Mouse (Mus musculus) brain, adult 10 weeks (tissue): ENCODE measurements around the gene Esp4. TPM values are rescaled to one million over a fixed set of nuclear protein-coding genes. Genes with fewer than 3 reads are reported as not detected.

Experiments used
- polyA plus RNA-seq: library from polyadenylated mRNA; stranded (reverse); fragments of 350-450 nt; fragmentation: Illumina TruSeq; extraction: RNeasy Lipid Tissue Mini Kit (QIAGEN cat#74804); gene quantifications from one replicate; pipeline ENCODE4 v1.2.3, GENCODE M21; 2015; ENCODE audit warnings: low read depth, low replicate concordance

The Esp4 gene
- not detected for polyA plus RNA-seq

DNA sequence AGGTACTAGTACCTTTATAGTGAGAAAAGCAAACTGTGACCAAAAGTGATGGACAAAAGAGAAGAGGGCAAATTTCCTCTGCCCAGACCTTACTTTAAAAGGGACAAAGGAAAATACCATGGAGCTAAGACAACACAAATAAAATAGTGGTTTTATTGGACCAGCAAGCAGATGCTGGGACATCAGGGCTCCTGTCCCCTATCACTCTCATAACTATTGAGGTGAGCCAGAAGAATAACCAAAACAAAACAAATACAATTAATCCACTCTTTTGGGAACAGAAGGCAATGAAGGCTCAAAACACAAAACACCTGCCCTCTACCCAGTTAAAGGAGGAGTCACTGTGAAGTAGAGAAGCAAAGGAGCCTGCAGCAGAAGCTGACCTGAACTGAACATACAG, at the start of gene Esp4:
Esp4 (plus strand) TSS at position 301 of the 400 bp plus-strand sequence.

DNA sequence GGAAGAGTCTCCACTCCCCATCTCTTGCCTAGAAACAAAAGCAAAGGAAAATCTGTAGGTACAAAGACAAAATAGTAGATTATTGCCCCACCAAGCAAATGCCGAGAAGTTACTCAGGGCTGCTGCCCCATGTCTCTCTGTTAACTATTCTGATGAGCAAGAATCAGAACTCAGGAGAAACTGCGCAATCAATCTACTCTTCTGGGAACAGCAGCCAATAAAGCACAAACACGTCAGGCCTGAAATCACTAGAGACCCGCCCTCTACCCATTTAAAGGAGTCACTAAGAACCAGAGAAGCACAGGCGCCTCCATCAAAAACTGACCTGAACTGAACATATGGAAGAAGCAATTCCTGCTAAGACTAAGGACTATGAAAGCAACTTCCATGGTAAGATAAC, 37.2 kb upstream of the Esp4 start, which contains the start of gene Esp6:
Esp6 (plus strand) TSS at position 301 of the 400 bp plus-strand sequence.

DNA sequence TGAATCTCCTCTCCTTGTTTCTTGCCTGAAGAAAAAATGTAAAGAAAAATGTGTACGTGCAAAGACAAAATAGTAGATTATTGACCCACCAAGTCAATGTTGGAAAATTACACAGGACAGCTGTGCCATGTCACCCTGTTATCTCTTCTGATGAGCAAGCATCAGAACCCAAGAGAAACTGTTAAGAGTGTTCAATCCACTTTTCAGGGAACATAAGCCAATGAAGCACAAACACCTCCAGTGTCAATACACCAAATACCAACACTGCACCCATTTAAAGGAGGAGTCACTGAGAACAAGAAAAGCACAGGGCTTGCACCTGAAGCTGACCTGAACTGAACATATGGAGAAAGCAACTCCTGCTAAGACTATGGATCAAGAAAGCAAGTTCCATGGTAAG, 33.4 kb downstream of the Esp4 start, which contains the start of gene Esp3:
Esp3 (plus strand) TSS at position 301 of the 400 bp plus-strand sequence.

Other genes with a start within 250 kb of the Esp4 start
- not detected for gene Esp8, start 78.6 kb upstream of the Esp4 start, polyA plus RNA-seq
- not detected for gene Esp6, start 37.1 kb upstream of the Esp4 start, polyA plus RNA-seq
- not detected for gene Esp3, start 33.5 kb downstream of the Esp4 start, polyA plus RNA-seq
- not detected for gene Esp1, start 128.5 kb downstream of the Esp4 start, polyA plus RNA-seq
- gene Crisp2, start 208.4 kb downstream of the Esp4 start, polyA plus RNA-seq: 0.48 TPM
- not detected for gene Rhag, start 212.5 kb downstream of the Esp4 start, polyA plus RNA-seq